Mouse (Mus musculus) ES-E14 (cell line): ENCODE results near the gene B2m.

Source experiments
- CHD2 ChIP-seq: IDR thresholded peaks from 2 replicates; pipeline ENCODE4 v1.6.1; 2014; ENCODE audit warnings: mild to moderate bottlenecking, low read depth, low read length, inconsistent platforms
- ZC3H11A ChIP-seq: IDR thresholded peaks from 2 replicates; pipeline ENCODE4 v1.6.1; 2012; ENCODE audit warnings: low read depth, mild to moderate bottlenecking, inconsistent platforms, low read length, borderline replicate concordance

DNA sequence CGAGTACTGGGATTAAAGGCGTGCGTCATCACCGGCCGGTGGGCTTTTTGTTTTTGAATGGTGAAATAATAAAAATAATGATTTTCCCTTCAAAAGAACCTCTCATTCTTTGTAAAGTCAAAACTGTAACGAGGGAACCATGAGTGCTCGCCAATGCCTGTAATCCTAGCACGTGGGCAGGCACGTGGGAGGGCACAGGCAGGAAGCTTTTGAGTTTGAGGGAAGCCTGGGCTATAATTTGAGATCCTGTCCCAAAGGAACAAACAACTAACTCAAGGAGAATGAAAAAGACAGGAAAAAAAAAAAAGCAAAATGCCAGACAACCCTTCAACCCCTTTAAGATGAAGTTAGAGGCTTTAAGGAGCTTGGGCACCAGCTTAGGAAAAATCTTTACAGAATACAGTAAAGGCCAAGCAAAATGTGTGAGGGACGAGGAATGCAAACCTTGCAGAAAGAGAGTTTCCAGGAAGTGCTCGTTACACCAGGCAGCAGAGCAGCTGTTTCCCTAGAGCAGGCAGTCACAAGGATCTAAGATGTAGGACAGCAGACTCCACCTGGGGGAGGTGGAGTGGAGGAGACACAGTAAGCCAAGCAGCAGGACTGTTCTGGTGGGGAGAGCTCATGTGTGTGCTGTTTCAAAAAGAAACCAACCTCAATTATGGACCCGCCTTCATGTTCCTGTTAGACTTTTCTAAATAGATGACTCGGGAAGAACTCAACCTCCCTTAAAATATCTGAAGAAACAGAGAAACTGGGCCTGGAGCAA is 16.1 kb downstream of the B2m start:
- TF ChIP-seq ZC3H11A (no peak), CHD2 (no peak)
